Mouse (Mus musculus) gastrocnemius, postnatal 10 days (tissue): ENCODE results near the gene Slc25a12. TPM values are rescaled to one million over a fixed set of nuclear protein-coding genes. Genes with fewer than 3 reads are reported as not detected.

ENCODE experiments used
- DNase-seq: peaks from one replicate; pipeline ENCODE4 v3.0.0; 2021; ENCODE audit warnings: mixed read lengths
- total RNA-seq, 2 experiments: library from RNA; stranded (reverse); gene quantifications; 2 replicates each; pipeline ENCODE4 v1.2.3; 2021

The Slc25a12 gene
- total RNA-seq, 2 experiments from 2014 or later, result 269 to 340 TPM

DNA sequence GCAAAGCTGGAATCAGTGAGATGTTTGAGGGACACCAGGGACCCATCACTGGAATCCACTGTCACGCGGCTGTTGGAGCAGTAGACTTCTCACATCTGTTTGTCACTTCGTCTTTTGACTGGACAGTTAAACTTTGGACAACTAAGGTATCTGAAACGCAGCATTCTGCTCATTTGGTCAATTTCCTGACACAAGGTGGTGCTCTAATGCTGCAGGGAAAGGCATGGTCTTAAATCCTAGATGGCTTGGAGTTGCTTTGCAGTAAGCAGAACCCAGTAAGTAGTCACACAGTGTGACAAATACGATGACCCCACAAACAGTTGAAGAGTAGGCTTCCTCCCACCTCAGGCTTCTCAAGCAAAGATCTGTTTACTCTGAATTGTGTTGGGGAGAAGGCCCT, 116.7 kb downstream of the Slc25a12 start:
- no peak for DNase-seq

DNA sequence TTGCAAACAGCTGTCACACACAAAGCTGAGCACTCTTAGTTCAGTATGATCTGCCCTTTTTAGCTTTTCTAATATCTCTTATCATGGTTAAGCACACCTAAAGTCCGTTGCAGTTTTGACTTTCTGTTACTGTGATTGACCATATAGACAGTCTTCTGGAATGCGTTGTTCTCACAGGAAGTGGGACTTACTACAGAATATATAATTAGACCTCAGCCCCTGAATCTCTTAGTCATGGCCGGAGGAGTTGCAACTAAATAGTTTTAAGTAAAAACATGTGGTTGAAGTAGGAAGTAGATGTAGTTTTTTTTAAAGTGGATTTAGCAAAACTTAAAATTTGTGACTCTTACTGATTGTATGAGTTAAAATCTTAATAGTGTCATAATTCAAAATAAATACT, 119.5 kb downstream of the Slc25a12 start:
- DNase-seq, result no peak

DNA sequence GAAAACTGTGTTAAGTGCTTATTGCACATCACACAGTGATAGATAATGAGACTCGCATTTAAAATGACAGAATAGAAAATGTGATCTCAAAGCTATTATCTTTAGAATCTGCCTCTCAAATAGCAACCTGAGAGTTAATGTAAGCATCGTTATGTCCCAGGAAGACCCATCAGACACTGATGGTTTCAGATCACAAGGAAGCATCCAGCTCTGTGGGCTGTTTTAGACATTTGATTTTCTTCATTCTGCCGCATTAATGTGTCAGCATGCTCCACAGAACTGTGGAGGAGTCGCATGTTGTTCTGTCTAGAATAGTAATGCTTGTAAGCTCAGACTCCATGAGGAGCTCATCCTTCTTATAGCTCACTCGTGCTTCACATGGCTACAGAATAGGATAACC, 121.5 kb downstream of the Slc25a12 start:
- no peak for DNase-seq

DNA sequence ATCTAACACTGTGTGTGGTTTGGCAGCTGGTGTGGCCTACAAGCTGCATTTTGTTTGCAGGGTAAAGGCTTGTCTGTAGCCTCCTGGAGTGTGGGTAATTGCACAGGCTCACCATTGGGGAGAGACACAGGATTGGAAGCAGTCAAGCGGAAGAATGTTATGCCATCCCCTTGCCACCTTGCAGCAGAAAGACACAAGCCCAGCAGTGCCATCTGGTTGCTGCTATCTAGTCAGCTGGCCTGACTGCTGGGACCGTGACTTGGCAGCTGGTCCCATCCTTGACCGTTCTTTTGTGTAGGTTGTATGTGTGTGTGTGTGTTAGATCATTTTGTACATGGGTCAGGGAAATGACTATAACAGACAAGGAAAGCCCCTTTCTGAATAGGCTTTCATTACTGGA, 122.1 kb downstream of the Slc25a12 start:
- DNase-seq, result no peak

DNA sequence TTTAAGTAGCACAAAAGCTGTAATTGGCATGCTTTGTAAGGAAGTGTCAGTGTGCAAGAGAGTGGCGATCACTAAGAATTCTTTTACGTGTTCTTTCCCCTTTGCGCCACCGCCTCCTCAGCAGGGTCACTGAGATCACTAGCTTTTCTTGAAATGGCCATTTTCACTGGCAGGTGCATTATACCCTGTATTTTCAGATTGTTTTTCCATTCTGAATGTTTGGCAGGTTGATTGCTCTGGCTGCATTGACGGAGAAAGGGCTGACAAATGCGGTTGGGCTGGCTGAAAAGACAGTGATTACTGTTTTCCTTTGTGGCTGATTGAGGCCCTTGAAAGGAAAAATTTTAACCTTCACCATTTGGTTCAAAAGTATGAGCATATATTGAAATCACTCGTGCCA, 122.7 kb downstream of the Slc25a12 start:
- DNase-seq, result no peak

DNA sequence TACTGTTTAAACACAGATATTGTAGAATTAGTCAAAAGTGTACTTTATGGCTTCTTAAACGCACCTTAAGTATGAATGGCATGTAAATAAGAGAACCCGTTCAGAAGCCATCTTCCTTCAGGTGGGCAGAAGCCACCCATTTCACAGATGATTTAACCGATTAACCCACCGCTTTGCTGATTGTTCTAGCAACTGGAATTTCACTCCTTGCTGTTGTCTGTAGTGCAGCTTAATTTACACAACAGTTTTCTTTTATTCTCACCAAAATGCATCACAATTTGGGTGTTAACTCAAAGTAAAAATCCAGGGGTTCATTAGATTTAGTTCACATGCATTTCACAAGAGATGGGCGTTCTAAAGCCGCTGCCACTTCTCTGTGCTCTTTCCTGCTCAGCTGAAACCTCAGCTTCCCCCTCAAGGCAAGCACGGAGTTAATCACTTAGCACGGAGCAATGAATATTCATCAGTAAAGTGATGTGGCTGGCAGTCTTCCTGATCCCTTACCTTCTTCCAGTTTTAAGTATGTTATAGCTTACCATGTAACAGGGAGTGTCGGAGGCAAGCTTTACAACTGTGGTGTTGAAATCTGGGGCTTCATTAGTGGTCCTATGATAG, 124.4 kb downstream of the Slc25a12 start:
- DNase-seq, result no peak

DNA sequence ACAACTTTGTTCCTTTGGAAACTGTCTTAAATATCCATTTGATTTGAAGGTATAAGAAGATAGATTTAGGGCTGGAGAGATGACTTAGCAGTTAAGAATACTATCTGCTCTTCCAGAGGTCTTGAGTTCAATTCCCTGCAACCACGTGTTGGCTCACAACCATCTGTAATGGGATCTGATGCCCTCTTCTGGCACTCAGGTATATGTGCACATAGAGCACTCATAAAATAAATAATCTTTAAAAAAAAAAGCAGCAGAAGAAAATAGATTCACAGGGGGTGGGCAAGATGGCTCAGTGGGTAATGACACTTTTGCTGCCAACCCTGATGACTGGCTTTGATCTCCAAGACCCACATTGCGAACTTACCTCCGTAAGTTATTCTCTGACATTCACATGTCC, 125.4 kb downstream of the Slc25a12 start:
- no peak for DNase-seq

DNA sequence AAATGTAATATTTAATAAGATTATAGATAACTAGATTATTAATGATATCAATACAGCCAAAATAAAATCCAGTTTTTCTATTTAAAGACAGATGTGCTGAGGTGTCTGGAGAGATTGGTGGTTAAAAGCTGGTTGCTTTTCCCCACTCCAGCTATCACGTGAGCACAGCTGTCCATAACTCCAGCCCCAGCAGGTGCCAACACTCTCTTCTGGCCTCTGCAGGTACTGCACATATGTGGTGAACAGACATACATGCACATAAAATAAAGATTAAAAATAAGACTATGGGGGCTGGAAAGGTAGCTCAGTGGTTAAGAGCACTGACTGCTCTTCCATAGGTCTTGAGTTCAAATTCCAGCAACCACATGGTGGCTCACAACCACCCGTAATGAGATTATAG, 126.0 kb downstream of the Slc25a12 start:
- DNase-seq, result no peak

DNA sequence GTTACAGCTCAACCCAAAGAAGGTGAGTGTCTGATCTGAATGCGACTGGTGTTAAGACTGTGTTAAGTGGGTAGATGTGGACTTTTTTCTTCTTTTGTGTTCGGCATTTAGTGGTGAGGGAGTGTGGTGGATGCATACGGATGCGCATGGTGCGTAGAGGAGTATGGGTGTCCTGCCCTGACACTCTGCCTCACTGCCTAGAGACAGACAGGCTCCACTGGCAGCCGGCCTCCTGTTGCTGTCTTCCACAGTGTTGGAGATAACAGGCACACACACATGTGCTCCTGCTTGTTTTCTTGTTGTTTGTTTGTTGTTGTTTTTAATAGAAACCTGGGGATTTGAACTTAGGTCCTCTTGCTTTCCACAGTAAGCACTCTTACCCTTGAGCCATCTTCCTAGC, 131.5 kb downstream of the Slc25a12 start:
- no peak for DNase-seq

DNA sequence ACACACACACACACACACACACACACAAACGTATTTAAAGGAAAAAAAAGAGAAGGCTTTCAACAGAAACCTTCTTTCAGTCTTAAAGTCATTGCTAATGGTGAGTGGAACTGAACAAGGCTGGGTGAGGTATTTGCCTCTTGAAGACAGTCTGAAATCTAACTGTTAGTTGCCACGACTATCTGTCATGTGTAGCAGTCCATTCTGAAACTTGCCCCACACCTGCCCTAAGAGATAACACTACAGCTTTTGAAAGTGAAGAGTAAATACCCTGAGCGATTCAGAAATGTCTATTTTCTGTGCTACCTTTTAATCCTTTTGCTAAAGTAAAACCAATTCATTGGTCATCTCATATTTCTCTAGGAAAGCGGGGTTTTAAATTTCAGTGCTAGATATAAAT, 132.1 kb downstream of the Slc25a12 start:
- DNase-seq, result no peak

DNA sequence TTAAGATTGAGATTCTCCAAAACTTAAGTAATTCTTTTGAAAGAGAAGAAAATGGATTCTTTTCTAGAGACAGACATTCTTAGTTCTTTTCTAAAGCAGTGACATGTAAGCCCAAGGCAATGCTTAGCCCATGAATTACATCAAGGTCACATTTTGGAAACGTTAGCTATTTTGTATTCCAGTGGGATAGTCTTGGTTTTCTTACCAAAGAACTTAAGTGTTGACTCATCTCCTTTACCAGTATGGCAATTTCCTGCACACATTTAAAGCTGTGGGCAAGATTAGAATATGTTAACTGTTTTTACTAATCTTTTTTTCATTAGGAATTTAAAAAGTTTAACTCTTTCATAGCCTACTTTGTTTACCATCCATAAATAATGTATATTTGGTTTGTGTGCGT, 134.6 kb downstream of the Slc25a12 start:
- no peak for DNase-seq

DNA sequence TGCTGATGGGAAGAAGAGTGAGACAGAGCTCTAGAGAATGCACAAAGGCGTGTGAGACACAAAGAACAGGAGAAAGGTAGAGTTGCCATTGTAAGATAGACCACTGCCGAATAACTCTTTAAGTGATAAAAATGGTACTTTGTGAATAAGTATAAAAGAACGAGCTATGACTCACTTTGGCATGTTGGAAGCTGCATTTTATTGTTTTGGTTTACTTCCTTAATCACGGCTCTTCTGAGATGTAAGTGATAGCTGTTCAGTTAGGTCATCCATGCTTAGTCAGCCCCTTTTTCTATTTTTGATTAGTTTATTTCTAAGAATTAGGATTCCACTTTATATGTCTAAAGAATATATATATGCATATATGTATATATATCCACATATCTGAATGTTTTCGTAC, 135.6 kb downstream of the Slc25a12 start:
- DNase-seq, result no peak

DNA sequence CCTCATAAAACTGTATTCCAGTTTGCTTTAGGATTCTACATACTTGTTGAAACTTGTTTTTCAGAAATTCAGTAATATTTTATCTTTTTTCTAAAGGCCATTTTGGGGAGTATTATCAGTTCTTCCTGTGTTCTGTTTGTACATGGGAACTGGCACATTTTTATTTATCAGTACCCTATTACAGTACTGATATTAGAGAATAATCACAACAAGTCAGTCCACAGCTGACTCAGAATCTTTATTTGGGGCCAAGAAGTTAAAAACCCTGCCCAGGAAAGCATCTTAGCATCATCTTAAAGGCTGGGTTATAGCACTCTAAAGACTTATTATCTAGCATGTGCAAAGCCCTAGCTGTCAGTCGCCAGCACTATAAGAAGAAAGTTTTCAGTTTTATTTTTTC, 137.9 kb downstream of the Slc25a12 start:
- no peak for DNase-seq

DNA sequence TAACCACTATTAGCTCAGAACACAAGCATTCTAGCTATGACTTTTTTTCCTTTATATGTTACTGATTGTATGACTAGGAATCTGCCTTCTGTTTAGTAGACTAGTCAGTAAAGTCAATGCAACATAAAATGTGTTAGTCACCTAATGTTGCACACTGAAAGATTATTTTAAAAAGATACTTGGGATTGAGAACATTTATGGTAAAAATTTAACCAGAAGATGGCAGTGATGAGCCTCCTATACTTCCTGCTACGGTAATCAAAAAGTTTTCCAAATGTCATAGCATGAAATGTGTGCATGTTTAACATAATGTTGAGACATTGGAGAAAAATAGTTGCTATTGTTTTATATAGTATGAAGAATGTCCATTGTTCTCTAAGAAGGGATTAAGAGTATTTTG, 140.2 kb downstream of the Slc25a12 start:
- no peak for DNase-seq

Other genes with a start within 250 kb of the Slc25a12 start
- gene Cybrd1, start 249.8 kb downstream of the Slc25a12 start, total RNA-seq, result 1 to 10 TPM; 3.0 to 4.1 TPM
- gene Dync1i2, start 156.0 kb downstream of the Slc25a12 start, total RNA-seq, result 10 to 100 TPM; 54.5 to 62.8 TPM
- gene Hat1, start 21.2 kb upstream of the Slc25a12 start, total RNA-seq, result 10 to 100 TPM; 17.4 to 20.3 TPM
- gene Metap1d, start 85.5 kb upstream of the Slc25a12 start, total RNA-seq, result 10 to 100 TPM; 22.6 to 26.1 TPM
- under 1 TPM; 0.23 to 0.54 TPM for gene Dlx1, start 160.4 kb upstream of the Slc25a12 start, total RNA-seq
- gene Dlx2, start 179.0 kb upstream of the Slc25a12 start, total RNA-seq, result under 1 TPM in 1 of 2 experiments, not detected in 1; 0.09 TPM